Mouse (Mus musculus): ENCODE results near the gene Edaradd. TPM values are rescaled to one million over a fixed set of nuclear protein-coding genes. Genes with fewer than 3 reads are reported as not detected.

Gene Edaradd
- total and polyA plus RNA-seq, 2 experiments = 0.07 to 0.09 TPM

DNA sequence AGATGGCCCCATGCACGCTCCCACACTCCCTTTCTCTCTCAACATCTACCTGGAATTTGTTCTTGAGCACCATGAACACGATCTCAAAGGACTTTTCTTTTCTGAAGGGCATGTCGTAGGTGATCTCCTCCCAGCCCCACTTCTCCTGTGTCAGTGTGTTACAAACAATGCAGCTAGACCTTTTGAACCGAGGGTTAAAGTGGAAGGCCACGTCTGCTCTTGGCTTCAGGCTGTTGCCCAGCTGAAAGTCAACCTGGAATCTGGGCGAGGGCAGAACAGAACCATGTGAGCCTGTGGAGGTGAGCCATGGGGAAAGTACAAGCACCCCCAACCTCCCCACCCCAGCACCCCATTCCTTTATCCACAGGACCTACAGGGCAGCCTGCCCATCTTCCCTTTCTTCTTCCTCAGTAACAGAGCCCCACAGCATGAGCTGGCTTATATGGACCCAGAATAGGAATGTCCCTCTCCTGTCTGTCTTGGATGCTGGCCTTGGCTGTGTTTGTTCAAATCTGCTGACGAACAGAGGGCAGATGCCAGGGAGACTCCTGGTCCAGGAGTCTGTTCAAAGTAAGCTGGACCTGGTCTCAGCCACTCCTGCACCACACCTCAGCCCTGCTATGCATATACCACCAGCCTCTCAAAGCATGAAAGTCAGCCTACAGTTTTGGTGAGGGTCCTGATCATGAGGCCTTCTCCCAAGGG lies 65.4 kb downstream of the Edaradd start:
- Histone ChIP-seq H3K36me3 (ENCODE audit: control insufficient read depth, insufficient read depth, low read length) (peaks cover 51% of the 10 kb centered on the region), H3K9ac (ENCODE audit: low read depth, low read length) (peak overlapping the region; percentile 35), H3K79me2 (ENCODE audit: control insufficient read depth, insufficient read depth, low read length) (peaks cover 12% of the 10 kb centered on the region; the same call in 1 of the 2 replicates), H3K4me1 (ENCODE audit: control insufficient read depth, insufficient read depth, low read length) (peaks cover 34% of the 10 kb centered on the region), H3K27ac (replicated peaks; ENCODE audit: insufficient read depth, low read depth, low read length) (peak overlapping the region; percentile 97), H3K27me3 (ENCODE audit: control insufficient read depth, insufficient read depth, low read length) (no peaks in the 10 kb centered on the region), H3K4me3 (ENCODE audit: insufficient read depth, low read depth, low read length) (no peak overlapping the region)
- DNase-seq (ENCODE audit: extremely low read depth, low read depth, low spot score) = peak; percentile 96
- WGBS = 32% methylated on average over 7 of the region's 7 CpGs
- TF ChIP-seq CTCF (IDR thresholded peaks at IDR 0.05; ENCODE audit: low read depth, low read length) (no peak), POLR2A (IDR thresholded peaks at IDR 0.05; ENCODE audit: extremely low read depth, insufficient read depth, low read length) (no peak)

DNA sequence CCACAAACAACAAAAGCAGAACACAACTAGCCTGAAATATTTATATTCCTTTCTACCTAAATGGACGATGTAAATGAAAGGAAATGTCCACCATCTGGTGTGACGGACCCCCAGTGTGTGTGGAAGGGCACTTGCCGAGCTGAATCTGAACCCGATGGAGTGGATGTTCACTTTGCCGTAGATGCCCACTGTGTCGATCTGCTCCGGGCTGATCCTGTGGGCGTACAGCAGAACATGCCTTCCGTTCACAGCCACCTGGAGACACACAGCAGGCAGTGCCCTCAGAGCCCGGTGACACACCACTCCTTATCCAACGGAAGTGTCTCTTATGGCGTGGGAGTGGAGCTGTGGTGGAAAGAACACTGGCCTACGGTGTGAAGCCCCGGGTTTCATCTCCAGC lies 67.1 kb downstream of the Edaradd start:
- WGBS = 96% methylated on average over 14 of the region's 14 CpGs
- Histone ChIP-seq H3K79me2 (ENCODE audit: control insufficient read depth, insufficient read depth, low read length) (peaks cover 8% of the 10 kb centered on the region; the same call in 1 of the 2 replicates), H3K27me3 (ENCODE audit: control insufficient read depth, insufficient read depth, low read length) (no peaks in the 10 kb centered on the region), H3K27ac (replicated peaks; ENCODE audit: insufficient read depth, low read depth, low read length) (no peak overlapping the region), H3K4me1 (ENCODE audit: control insufficient read depth, insufficient read depth, low read length) (peaks cover 27% of the 10 kb centered on the region), H3K36me3 (ENCODE audit: control insufficient read depth, insufficient read depth, low read length) (peaks cover 46% of the 10 kb centered on the region), H3K4me3 (ENCODE audit: insufficient read depth, low read depth, low read length) (no peak overlapping the region), H3K9ac (ENCODE audit: low read depth, low read length) (no peak overlapping the region)
- TF ChIP-seq POLR2A (IDR thresholded peaks at IDR 0.05; ENCODE audit: extremely low read depth, insufficient read depth, low read length) (no peak), CTCF (IDR thresholded peaks at IDR 0.05; ENCODE audit: low read depth, low read length) (no peak)
- no peak for DNase-seq (ENCODE audit: extremely low read depth, low read depth, low spot score)

DNA sequence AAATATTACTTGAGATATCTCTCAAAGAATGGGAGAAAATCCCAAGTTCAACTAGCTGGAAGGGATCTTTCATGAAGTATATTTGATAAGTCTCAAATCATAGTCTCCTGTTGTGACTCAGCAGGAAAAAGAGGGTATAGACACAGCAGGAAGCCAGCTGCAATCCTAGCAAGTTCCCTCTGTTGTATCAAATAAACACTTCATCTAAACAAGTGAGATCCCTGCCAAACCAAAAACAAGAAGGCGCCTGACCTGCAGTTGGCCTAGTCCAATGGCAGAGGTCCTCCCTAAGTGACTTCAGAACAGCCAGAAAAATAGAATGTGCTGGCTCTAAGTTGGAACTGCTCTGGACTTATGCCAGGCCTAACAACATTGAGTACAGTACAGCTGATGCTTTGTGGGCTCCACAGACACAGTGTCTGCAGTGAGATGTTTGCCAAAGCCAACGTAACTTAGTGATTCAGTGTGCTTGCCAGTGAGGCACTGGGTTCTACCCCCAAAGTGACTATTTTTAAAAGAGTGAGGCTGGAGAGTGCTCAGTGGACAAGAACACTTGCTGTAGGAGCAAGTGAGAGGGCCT lies 78.1 kb downstream of the Edaradd start:
- Histone ChIP-seq H3K36me3 (ENCODE audit: control insufficient read depth, insufficient read depth, low read length) (peaks cover 71% of the 10 kb centered on the region), H3K27ac (replicated peaks; ENCODE audit: insufficient read depth, low read depth, low read length) (no peak overlapping the region), H3K4me3 (ENCODE audit: insufficient read depth, low read depth, low read length) (no peak overlapping the region), H3K27me3 (ENCODE audit: control insufficient read depth, insufficient read depth, low read length) (no peaks in the 10 kb centered on the region), H3K79me2 (ENCODE audit: control insufficient read depth, insufficient read depth, low read length) (no peaks in the 10 kb centered on the region), H3K4me1 (ENCODE audit: control insufficient read depth, insufficient read depth, low read length) (no peaks in the 10 kb centered on the region), H3K9ac (ENCODE audit: low read depth, low read length) (no peak overlapping the region)
- no peak for TF ChIP-seq POLR2A (IDR thresholded peaks at IDR 0.05; ENCODE audit: extremely low read depth, insufficient read depth, low read length)
- DNase-seq (ENCODE audit: extremely low read depth, low read depth, low spot score) = peak; percentile 52
- 43% methylated on average over 2 of the region's 2 CpGs for WGBS

- Histone ChIP-seq H3K27me3 (ENCODE audit: control insufficient read depth, insufficient read depth, low read length) (no peaks in the 10 kb centered on the region), H3K27ac (replicated peaks; ENCODE audit: insufficient read depth, low read depth, low read length) (no peak overlapping the region), H3K79me2 (ENCODE audit: control insufficient read depth, insufficient read depth, low read length) (no peaks in the 10 kb centered on the region), H3K4me1 (ENCODE audit: control insufficient read depth, insufficient read depth, low read length) (no peaks in the 10 kb centered on the region), H3K36me3 (ENCODE audit: control insufficient read depth, insufficient read depth, low read length) (peaks cover 65% of the 10 kb centered on the region), H3K9ac (ENCODE audit: low read depth, low read length) (no peak overlapping the region), H3K4me3 (ENCODE audit: insufficient read depth, low read depth, low read length) (no peak overlapping the region)
- TF ChIP-seq POLR2A (IDR thresholded peaks at IDR 0.05; ENCODE audit: extremely low read depth, insufficient read depth, low read length) (no peak), CTCF (IDR thresholded peaks at IDR 0.05; ENCODE audit: low read depth, low read length) (no peak)
- 89% methylated on average over 6 of the region's 6 CpGs for WGBS
- no peak for DNase-seq (ENCODE audit: extremely low read depth, low read depth, low spot score)
Measured at GRCm38 (mm10) chr13:12440813-12441212, 79.4 kb downstream of the Edaradd start.

GRCm38 (mm10) chr13:12439586-12439985 lies 80.7 kb downstream of the Edaradd start:
- WGBS = 96% methylated on average over 3 of the region's 3 CpGs
- Histone ChIP-seq H3K27ac (replicated peaks; ENCODE audit: insufficient read depth, low read depth, low read length) (no peak overlapping the region), H3K4me3 (ENCODE audit: insufficient read depth, low read depth, low read length) (no peak overlapping the region), H3K4me1 (ENCODE audit: control insufficient read depth, insufficient read depth, low read length) (no peaks in the 10 kb centered on the region), H3K27me3 (ENCODE audit: control insufficient read depth, insufficient read depth, low read length) (no peaks in the 10 kb centered on the region), H3K79me2 (ENCODE audit: control insufficient read depth, insufficient read depth, low read length) (no peaks in the 10 kb centered on the region), H3K9ac (ENCODE audit: low read depth, low read length) (no peak overlapping the region), H3K36me3 (ENCODE audit: control insufficient read depth, insufficient read depth, low read length) (peaks cover 64% of the 10 kb centered on the region)
- TF ChIP-seq CTCF (IDR thresholded peaks at IDR 0.05; ENCODE audit: low read depth, low read length) (no peak), POLR2A (IDR thresholded peaks at IDR 0.05; ENCODE audit: extremely low read depth, insufficient read depth, low read length) (no peak)
- DNase-seq (ENCODE audit: extremely low read depth, low read depth, low spot score) = no peak

- Histone ChIP-seq H3K27ac (replicated peaks; ENCODE audit: insufficient read depth, low read depth, low read length) (peak overlapping the region; percentile 86), H3K4me3 (ENCODE audit: insufficient read depth, low read depth, low read length) (0 out of 2 replicates have a peak overlapping the region, but pooled peaks have one; percentile 6), H3K27me3 (ENCODE audit: control insufficient read depth, insufficient read depth, low read length) (no peaks in the 10 kb centered on the region), H3K36me3 (ENCODE audit: control insufficient read depth, insufficient read depth, low read length) (peaks cover 42% of the 10 kb centered on the region), H3K79me2 (ENCODE audit: control insufficient read depth, insufficient read depth, low read length) (no peaks in the 10 kb centered on the region), H3K4me1 (ENCODE audit: control insufficient read depth, insufficient read depth, low read length) (peaks cover 15% of the 10 kb centered on the region), H3K9ac (ENCODE audit: low read depth, low read length) (no peak overlapping the region)
- DNase-seq (ENCODE audit: extremely low read depth, low read depth, low spot score) = peak; percentile 90
- TF ChIP-seq POLR2A (IDR thresholded peaks at IDR 0.05; ENCODE audit: extremely low read depth, insufficient read depth, low read length) (no peak), CTCF (IDR thresholded peaks at IDR 0.05; ENCODE audit: low read depth, low read length) (no peak)
- WGBS = 11% methylated on average over 5 of the region's 5 CpGs
Measured at GRCm38 (mm10) chr13:12433843-12434242, 86.4 kb downstream of the Edaradd start.
